Mouse (Mus musculus) ES-E14 (cell line): ENCODE data around the gene Gzmn. TPM values are rescaled to one million over a fixed set of nuclear protein-coding genes. Genes with fewer than 3 reads are reported as not detected.
A peak's percentile ranks its signal among the peaks of the same experiment; 100 is the strongest.

Experiments used
- DNase-seq: peaks from one replicate; pipeline ENCODE4 v3.0.0-alpha.2; 2013; ENCODE audit warnings: low read depth, low spot score
- H3K27ac ChIP-seq: 2 replicates; pipeline ENCODE4 v1.5.1; 2012; ENCODE audit warnings: low read depth, mild to moderate bottlenecking, low read length, moderate library complexity, mixed read lengths; ENCODE audit not compliant: poor library complexity, insufficient read depth, severe bottlenecking
- H3K36me3 ChIP-seq: 2 replicates; pipeline ENCODE4 v1.6.1; 2012; ENCODE audit warnings: mild to moderate bottlenecking, low read length, moderate library complexity, mixed read lengths; ENCODE audit not compliant: control insufficient read depth, poor library complexity, insufficient read depth, severe bottlenecking
- H3K4me1 ChIP-seq, 2 experiments: fragments of 150-350 bp in 1 of 2; sonication (generic) in 1 of 2; 2 replicates each; pipeline ENCODE4 v1.6.1; 2012; ENCODE audit warnings: low read length in 2 of 2, mild to moderate bottlenecking in 1 of 2, mixed read lengths in 1 of 2; ENCODE audit not compliant: control insufficient read depth in 2 of 2, insufficient read depth in 2 of 2, poor library complexity in 1 of 2
- H3K4me3 ChIP-seq, 2 experiments: fragments of 150-350 bp in 1 of 2; sonication (generic) in 1 of 2; 2 replicates each; pipeline ENCODE4 v1.5.1; 2012; ENCODE audit warnings: low read length in 2 of 2, low read depth in 1 of 2, mild to moderate bottlenecking in 1 of 2, mixed read lengths in 1 of 2; ENCODE audit not compliant: insufficient read depth in 1 of 2, poor library complexity in 1 of 2, severe bottlenecking in 1 of 2
- H3K9ac ChIP-seq: 2 replicates; pipeline ENCODE4 v1.6.1; 2012; ENCODE audit warnings: low read depth, mild to moderate bottlenecking, low read length, mixed read lengths; ENCODE audit not compliant: poor library complexity, insufficient read depth, severe bottlenecking
- H3K9me3 ChIP-seq: fragments of 150-350 bp; sonication (generic); 2 replicates; pipeline ENCODE4 v1.6.1; 2012; ENCODE audit warnings: low read depth, mild to moderate bottlenecking, low read length; ENCODE audit not compliant: control insufficient read depth, insufficient read depth
- CHD2 ChIP-seq: IDR thresholded peaks from 2 replicates; pipeline ENCODE4 v1.6.1; 2014; ENCODE audit warnings: mild to moderate bottlenecking, low read depth, low read length, inconsistent platforms
- HCFC1 ChIP-seq: IDR thresholded peaks from 2 replicates; pipeline ENCODE4 v1.6.1; 2012; ENCODE audit warnings: low read length, inconsistent platforms, borderline replicate concordance; ENCODE audit not compliant: insufficient read depth
- MAFK ChIP-seq: IDR thresholded peaks from 2 replicates; pipeline ENCODE4 v1.6.1; 2014; ENCODE audit warnings: mild to moderate bottlenecking, low read depth, low read length, inconsistent platforms; ENCODE audit not compliant: insufficient read depth
- ZC3H11A ChIP-seq: IDR thresholded peaks from 2 replicates; pipeline ENCODE4 v1.6.1; 2012; ENCODE audit warnings: low read depth, mild to moderate bottlenecking, inconsistent platforms, low read length, borderline replicate concordance
- ZNF384 ChIP-seq: IDR thresholded peaks from 2 replicates; pipeline ENCODE4 v1.6.1; 2012; ENCODE audit warnings: low read depth, low read length, inconsistent platforms
- in situ Hi-C, 2 experiments: fragments of 600-800 bp; cut with MboI; formaldehyde crosslinking; loops; one replicate each; pipeline ENCODE4 v1.15.1; 2025; ENCODE audit warnings: low sequenced_read_pairs in 2 of 2, inconsistent platforms in 1 of 2; ENCODE audit not compliant: unreplicated experiment in 2 of 2
- total RNA-seq: library from RNA; depleted of rRNA; stranded (reverse); fragments of 300-350 nt; gene quantifications from 2 replicates; pipeline ENCODE4 v1.2.3, GENCODE M21; 2012; rRNA removed

Gene Gzmn
- total RNA-seq, 1 experiment: 0.22 TPM

DNA sequence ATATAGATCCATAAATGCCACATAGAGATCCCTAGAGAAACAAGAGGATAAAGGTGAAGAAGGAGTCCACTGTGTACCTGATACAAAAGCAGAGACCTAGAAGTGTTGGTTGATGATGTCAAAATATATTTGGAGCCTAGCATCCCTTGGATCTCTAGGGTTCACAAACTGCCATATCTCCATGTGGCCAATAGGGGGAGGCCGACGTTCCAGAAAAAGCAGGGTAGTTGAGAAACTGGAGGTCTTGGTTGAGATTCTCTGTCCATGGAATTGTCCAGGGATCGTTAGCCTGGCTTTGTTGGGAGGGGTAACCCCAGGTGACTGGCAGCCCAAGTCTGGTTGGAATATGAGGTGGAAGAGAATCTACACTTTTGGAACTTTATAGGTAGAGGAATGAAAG, 46.1 kb downstream of the Gzmn start:
- Histone ChIP-seq H3K9me3 (no peaks in the 10 kb centered on the region), H3K27ac (no peak overlapping the region), H3K9ac (no peak overlapping the region), H3K4me1 (no peaks in the 10 kb centered on the region), H3K4me3 (no peak overlapping the region), H3K36me3 (no peaks in the 10 kb centered on the region)
- in situ Hi-C loops: no loop called here
- peak; percentile 13 for DNase-seq
- TF ChIP-seq CHD2: no peak

GRCm38 (mm10) chr14:56123516-56123915, 50.9 kb downstream of the Gzmn start:
- in situ Hi-C loops: no loop called here
- H3K4me3 ChIP-seq: no peak overlapping the region
- TF ChIP-seq ZC3H11A (no peak), MAFK (no peak), CHD2 (no peak)
- no peak overlapping the region for H3K9ac ChIP-seq
- no peaks in the 10 kb centered on the region for H3K4me1 ChIP-seq
- no peaks in the 10 kb centered on the region for H3K36me3 ChIP-seq
- H3K9me3 ChIP-seq: no peaks in the 10 kb centered on the region
- no peak for DNase-seq
- H3K27ac ChIP-seq: no peak overlapping the region

DNA sequence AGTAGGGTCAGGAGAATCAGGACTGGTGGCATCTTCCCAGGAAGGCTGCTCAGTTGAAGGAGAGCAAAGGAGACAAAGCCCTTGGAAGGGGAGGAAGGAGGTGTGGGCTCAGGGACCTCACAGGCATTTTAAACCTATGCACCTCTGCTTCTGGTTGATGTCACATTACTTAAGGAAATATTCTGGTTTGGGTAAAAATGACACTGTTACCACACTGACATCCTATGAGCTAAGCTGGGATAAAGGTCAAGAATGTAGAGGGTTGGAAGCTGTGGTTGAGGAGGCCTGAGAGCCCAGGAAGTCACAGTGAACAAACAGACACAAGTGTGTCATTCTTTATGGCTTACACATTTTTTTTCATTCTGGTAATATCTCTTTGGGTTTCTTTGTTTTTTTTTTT, 53.9 kb downstream of the Gzmn start, which contains the start of gene Gzme:
TSS of gene Gzme (minus strand) at position 101 of the 400 bp plus-strand sequence.
- Histone ChIP-seq H3K9ac (no peak within 1 kb of the TSS), H3K27ac (no peak within 1 kb of the TSS), H3K9me3 (no peaks in the 10 kb centered on the region), H3K4me3 (no peak within 1 kb of the TSS), H3K4me1 (no peaks in the 10 kb centered on the region), H3K36me3 (no peaks in the 10 kb centered on the region)
- DNase-seq: no peak
- no peak for TF ChIP-seq CHD2
- no peak for TF ChIP-seq MAFK
- TF ChIP-seq ZNF384: no peak
- TF ChIP-seq ZC3H11A: no peak
- TF ChIP-seq HCFC1: no peak
- in situ Hi-C loops: no loop called here

Other genes with a start within 250 kb of the Gzmn start
- not detected in 2 replicates for gene Cma1, start 229.9 kb downstream of the Gzmn start, total RNA-seq
- gene Cma2, start 223.6 kb downstream of the Gzmn start, total RNA-seq: not detected in 2 replicates
- gene Mcpt1, start 156.6 kb downstream of the Gzmn start, total RNA-seq: not detected in 2 replicates
- not detected in 2 replicates for gene Mcpt9, start 144.1 kb downstream of the Gzmn start, total RNA-seq
- not detected in 2 replicates for gene Mcpt2, start 132.6 kb downstream of the Gzmn start, total RNA-seq
- not detected in 2 replicates for gene Mcpt4, start 112.3 kb downstream of the Gzmn start, total RNA-seq
- gene Mcpt8, start 89.3 kb downstream of the Gzmn start, total RNA-seq: 0.26 and 0.31 TPM in 2 replicates
- gene Ctsg, start 72.0 kb downstream of the Gzmn start, total RNA-seq: not detected in 2 replicates
- gene Gzme, start 54.0 kb downstream of the Gzmn start, total RNA-seq: 0.98 and 1.2 TPM in 2 replicates
- gene Gzmd, start 42.0 kb downstream of the Gzmn start, total RNA-seq: 0.32 and 0.89 TPM in 2 replicates
- not detected in 2 replicates for gene Gzmg, start 15.0 kb downstream of the Gzmn start, total RNA-seq
- not detected in 2 replicates for gene Gzmf, start 36.8 kb upstream of the Gzmn start, total RNA-seq
- gene Gzmc, start 60.1 kb upstream of the Gzmn start, total RNA-seq: not detected in 2 replicates
- not detected in 2 replicates for gene Gzmb, start 87.7 kb upstream of the Gzmn start, total RNA-seq
- gene Atp12a, start 190.5 kb upstream of the Gzmn start, total RNA-seq: 2.1 and 3.5 TPM in 2 replicates
- gene Rnf17, start 228.0 kb upstream of the Gzmn start, total RNA-seq: 34.0 and 50.3 TPM in 2 replicates